Mouse (Mus musculus) limb, embryonic 12.5 days (tissue): ENCODE data around the gene Pomt2. TPM values are rescaled to one million over a fixed set of nuclear protein-coding genes. Genes with fewer than 3 reads are reported as not detected.

Source experiments
- polyA plus RNA-seq: library from polyadenylated mRNA; unstranded; fragments of >200 nt; fragmentation: Nextera tagmentation; extraction: Ambion mirVana; gene quantifications from 2 replicates; pipeline ENCODE4 v1.2.1, GENCODE M21; 2016

The Pomt2 gene
- polyA plus RNA-seq, 1 experiment from 2014 or later: 16.4 TPM

Other genes starting within 250 kb of the Pomt2 start
- 30.8 and 33.1 TPM in 2 replicates for gene Cipc, start 200.9 kb downstream of the Pomt2 start, polyA plus RNA-seq
- gene Zdhhc22, start 157.5 kb downstream of the Pomt2 start, polyA plus RNA-seq: 0.20 TPM in 1 of 2 replicates, not detected in the other
- 0.18 TPM in 1 of 2 replicates, not detected in the other for gene Tmem63c, start 126.6 kb downstream of the Pomt2 start, polyA plus RNA-seq
- 0.26 and 0.41 TPM in 2 replicates for gene Ngb, start 45.4 kb downstream of the Pomt2 start, polyA plus RNA-seq
- 29.1 and 30.0 TPM in 2 replicates for gene Gstz1, start 803 bp downstream of the Pomt2 start, polyA plus RNA-seq
- 0.73 and 2.6 TPM in 2 replicates for gene Samd15, start 51.8 kb upstream of the Pomt2 start, polyA plus RNA-seq
- 3.8 and 4.2 TPM in 2 replicates for gene Tmed8, start 52.5 kb upstream of the Pomt2 start, polyA plus RNA-seq
- gene Noxred1, start 90.8 kb upstream of the Pomt2 start, polyA plus RNA-seq: 0.99 and 1.2 TPM in 2 replicates
- gene Vipas39, start 118.3 kb upstream of the Pomt2 start, polyA plus RNA-seq: 53.9 and 55.1 TPM in 2 replicates
- 224 and 227 TPM in 2 replicates for gene Ahsa1, start 118.5 kb upstream of the Pomt2 start, polyA plus RNA-seq
- 1.7 and 1.9 TPM in 2 replicates for gene Ism2, start 151.7 kb upstream of the Pomt2 start, polyA plus RNA-seq
- 64.6 and 71.7 TPM in 2 replicates for gene Sptlc2, start 240.4 kb upstream of the Pomt2 start, polyA plus RNA-seq